Mouse (Mus musculus) ovary, adult 18-20 months (tissue): ENCODE measurements around the gene Cckbr.

Source experiments
- DNase-seq: peaks from one replicate; pipeline ENCODE4 v3.0.0; 2022; ENCODE audit warnings: low spot score, mixed read lengths

Cckbr gene

DNA sequence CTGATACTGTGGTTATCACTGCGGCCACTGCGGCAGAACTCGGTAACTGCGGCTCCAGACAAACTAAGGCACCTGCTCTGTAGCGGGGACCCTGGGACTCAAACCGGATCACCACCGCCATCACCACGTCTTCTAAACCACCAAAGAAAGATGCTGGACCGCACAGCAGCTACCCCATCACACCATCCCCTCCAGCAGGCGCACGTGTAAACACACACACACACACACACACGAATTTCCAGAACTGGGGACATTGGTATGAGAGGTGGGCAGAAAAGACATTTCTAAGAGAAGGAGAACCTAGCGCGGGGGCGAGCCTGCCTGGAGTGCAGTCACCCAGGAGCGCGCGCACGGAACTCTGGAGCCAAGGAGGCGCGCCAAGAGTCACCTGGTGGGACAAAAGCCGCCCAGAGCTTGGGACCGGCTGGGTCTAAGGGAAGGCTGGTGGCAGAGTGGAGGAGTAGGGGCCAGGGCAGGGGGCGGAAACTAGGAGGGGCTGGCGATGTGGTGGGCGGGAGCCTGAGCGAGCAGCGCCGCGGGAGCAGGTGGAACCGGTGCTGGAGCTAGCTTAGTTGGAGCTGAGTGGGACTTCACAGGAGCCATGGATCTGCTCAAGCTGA, at the start of gene Cckbr:
TSS of gene Cckbr (plus strand) at position 308 of the 620 bp plus-strand sequence.
- DNase-seq = no peak

GRCm38 (mm10) chr7:105380329-105380728, 45.2 kb upstream of the Cckbr start:
- no peak for DNase-seq

- no peak for DNase-seq
Measured at GRCm38 (mm10) chr7:105387696-105388095, 37.8 kb upstream of the Cckbr start.

DNA sequence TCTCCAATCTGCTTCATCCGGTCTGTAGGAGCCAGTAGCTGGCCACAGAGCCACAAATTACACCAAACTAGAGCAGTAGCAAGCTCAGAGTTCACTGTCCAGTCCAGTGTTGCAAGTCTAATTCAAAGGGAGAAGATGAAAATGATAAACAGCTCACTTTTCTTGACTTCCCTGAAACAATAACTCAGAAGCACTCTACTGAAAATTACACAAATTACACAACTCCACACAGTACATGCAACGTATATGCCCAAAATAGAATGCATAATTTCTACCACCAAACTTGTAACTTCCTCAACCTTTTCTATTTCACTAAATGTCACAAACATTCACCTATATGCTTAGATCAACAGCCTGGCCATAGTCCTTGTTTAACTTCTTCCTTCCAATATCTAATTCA, 35.3 kb upstream of the Cckbr start:
- no peak for DNase-seq

GRCm38 (mm10) chr7:105394606-105395005, 30.9 kb upstream of the Cckbr start:
- no peak for DNase-seq

DNA sequence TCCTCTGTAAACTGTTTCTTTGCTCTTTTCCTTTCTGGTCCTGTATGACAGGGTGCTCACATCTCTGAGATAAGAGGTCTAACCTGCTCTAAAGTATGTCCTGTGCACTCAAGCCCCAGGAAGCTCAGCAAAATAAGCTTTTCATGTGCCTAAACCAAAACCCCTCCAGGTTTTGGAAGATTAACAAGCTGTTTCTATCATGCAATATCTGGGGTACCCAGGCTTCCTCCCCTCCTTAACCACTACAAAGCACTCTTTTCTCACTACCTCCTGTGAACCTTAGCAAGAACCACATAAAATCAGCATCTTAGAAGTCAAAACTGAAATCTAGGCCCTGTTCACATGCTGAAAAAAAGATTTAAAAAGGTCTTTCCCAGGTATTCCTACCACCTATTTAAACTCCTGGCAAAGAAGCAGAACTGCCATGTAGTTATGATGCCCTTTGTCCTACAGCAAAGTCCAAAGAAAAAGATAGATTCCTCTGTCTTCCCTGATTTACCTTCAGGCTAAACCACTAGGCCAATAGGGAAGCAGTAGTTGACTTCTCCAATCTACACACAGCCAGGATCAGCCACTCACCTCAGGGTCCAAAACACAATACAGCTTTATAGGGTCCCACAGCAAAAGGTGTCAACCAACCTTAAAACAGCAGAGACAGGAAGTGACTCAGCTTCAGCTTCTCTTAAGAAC, 30.3 kb upstream of the Cckbr start:
- DNase-seq = no peak

DNA sequence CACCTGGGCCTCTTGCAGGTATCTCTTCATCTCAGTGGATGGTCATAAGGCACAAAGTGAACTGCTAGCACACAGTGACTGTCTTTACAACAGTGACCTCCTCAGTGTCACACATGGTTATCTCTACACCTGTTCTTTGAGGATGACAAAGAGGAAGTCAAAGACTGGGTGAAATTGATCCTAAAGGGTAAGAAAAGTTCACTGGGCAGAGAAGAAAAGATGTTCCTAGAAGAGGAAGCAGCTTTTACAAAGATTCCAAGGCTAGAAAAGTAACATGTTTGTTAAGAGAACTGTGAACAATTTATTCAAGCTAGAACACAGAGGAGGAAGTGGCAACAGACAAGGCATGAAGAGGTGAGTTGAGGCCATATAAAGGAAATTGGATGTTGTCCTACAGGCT, 29.4 kb upstream of the Cckbr start:
- DNase-seq = no peak

DNA sequence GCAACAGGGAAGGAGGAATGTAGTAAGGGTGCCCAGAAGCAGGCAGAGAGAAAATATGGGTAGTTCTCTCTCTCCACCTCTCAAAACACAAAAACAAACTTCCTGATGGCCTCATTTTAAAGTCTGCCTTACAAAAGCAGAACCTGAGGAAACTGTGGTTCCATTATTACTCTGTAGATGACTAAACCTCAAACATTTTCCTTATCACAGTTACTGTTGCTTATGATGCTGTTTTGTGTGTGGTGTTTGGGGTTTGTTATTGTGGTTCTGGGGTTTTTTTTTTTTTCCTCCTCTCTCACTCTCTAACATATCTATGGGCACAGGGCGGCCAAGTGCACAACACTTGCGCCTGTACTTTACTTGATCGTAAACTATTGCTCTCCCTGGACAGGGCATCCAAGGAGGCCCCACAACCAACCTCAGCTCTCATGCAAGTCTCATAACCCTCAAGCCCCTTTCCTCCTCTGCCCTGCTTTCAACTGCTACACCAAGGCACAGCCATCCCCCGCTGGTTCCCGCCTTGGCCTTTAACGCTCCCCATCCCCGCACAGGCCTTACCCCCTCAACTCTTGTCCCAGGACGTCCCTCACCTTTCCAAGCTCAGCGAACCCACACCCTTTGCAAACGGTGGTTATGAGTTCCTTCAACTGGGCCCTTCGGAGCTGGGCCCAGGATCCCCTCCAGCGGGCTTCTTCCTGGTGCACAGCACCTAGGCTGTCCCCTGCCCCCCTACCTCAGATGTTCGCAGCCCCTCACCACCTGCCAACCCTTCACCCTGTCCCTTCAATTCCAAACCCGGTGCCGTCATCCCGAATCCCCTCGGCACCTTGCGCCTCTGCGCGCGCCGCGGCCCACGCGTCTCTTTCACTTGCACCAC, 26.2 kb upstream of the Cckbr start:
- DNase-seq = no peak

DNA sequence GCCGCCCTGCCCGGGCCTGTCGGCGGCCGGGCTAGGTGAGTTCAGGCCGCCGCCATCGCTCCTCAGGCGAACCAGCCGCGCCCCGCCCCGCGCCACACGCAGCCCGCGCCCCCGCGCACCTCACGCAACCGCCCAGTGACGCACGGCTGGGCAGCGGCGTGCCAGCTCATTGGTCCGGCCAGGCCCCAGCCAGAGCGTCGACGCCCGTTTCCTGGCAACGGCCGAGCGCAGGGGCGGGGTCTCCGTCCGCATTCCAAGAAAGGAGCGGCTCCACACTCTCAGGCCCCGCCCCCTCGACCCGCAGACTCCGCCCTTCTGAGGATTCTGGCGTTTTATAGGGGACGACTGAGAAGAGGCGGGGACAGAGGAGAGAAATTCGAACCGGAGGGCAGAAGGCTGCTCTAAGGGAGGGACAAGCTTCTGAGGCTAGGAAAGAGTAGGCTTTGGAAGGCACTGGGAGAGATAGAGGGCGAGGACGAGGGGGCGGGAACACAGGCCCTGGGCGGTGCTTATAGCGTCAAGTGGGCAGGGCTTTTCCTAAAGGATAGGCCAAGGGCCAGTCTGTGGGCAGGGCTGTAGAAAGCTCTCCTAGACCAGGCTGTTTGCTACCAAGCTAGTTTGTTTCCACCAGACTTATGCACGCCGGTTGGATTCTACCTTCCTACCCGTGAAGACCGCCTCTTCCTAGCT, 25.5 kb upstream of the Cckbr start, which contains the start of gene Fam160a2:
TSS of gene Fam160a2 (minus strand) at position 120 of the 690 bp plus-strand sequence.
- DNase-seq = peak; percentile 99

DNA sequence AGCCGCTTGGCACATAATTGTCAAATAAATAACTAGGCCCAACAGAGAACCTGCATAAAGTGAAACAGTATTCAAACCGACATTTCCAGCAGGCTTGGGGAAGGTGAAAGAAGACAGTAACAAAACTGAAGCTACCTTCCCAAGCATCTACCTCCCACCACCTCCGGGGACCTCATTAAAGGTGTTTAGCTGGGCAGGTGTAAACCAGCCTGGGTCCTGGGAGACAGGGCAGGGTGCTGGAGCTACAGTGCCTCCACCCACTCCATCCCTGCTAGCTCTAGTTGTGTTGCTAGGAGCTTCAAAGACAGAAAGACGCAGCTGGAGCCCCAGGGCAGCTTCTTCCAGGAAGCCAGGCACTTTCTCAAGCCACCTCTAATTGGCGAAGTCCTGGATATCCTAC, 21.3 kb upstream of the Cckbr start, which contains the start of gene Cnga4:
TSS of gene Cnga4 (plus strand) at position 301 of the 400 bp plus-strand sequence.
- DNase-seq = no peak

DNA sequence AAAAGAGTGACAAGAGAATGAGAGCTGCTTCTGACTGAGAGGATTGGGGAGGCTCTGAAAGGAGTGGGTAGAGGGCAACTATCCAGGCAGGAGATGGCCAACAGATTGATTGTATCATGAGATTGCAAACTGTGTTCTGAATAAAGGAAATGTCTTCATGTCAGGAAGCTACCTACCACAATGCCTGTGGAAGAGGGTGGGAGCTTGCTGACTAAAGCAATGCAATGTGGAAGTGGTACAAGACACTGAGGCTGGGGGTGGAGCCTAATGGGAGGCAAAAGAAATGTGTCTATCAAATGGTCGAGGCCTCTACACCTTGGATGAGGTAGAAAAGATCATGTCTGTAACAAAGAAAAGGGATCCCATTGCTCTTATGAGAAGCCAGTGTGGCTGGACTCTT, 19.2 kb upstream of the Cckbr start:
- DNase-seq = no peak

DNA sequence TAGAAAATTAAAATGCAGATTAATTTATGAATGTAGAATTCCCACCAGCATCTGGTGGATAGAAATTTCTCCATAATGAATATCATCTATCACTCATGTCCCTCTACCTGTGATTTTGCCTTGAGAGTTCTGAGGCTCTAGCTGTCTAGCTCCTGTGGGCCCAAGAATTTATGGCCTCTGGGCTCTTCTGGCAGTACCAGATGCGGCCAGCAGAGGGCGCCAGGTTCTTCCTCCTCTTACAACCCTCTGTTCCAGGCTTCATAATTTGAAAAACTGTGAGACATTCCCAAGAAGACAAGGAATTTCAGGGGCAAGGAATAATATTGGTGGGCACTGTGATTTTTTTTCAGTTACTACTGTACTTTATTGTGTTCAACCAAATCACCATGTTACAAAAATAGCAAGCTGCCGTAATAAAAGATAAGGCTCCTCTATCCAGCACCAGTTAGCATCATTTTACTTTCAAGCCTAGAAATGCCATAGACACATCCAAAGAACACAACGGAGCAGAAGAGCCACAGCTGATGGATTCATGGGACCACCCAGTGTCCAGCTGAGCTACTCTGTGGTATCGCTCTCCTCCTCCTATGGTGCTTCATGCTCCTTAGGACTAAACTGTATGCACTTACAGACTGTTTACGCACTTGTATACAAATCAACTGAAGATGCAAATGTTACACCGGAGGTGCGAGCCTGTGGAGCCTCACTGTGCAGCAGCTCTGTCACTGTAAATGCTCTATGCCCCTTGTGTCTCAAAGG, 13.5 kb upstream of the Cckbr start:
- peak; percentile 20 for DNase-seq

GRCm38 (mm10) chr7:105414385-105414784, 11.1 kb upstream of the Cckbr start:
- no peak for DNase-seq

- DNase-seq = no peak
Measured at GRCm38 (mm10) chr7:105416529-105416928, 9.0 kb upstream of the Cckbr start.

DNA sequence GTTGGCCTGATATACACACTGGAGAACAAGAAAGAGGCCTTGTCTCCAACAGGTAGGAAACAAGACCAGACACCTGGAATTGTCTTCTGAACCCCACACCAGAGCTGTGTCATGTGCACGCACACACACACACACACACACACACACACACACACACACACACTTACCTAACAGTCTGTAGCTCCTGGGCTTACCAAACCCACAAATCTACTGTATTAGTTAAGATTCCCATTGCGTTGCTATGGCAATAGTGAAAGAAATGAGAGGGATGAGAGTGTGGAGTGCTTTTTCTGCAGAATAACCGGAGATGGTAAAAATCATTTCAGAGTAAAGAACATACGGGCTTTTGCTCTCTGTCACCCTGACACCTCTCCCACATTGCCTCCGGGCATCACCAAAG, 7.4 kb upstream of the Cckbr start:
- DNase-seq = no peak

DNA sequence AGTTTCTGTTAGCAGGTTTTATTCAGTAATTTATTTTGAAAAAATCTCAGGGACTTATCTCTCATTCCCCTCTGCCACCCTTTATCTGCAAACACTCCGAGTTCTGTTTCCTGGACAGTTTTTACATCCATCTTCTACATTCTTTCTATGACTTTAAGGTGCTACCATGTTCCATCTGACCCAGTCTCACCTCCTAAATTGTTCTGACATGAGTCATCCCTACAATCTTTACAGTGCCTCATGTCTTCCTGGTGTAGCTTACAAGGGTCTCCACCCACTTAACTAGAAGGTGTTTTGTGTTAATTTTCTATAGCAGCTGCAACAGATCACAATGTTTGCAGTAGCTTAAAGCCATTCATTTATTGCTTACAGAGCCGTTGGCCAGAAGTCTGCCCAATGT, 4.6 kb upstream of the Cckbr start:
- no peak for DNase-seq

- DNase-seq = no peak
Measured at GRCm38 (mm10) chr7:105424368-105424767, 1.2 kb upstream of the Cckbr start.

- DNase-seq = no peak
Measured at GRCm38 (mm10) chr7:105426051-105426450, 520 bp downstream of the Cckbr start.

DNA sequence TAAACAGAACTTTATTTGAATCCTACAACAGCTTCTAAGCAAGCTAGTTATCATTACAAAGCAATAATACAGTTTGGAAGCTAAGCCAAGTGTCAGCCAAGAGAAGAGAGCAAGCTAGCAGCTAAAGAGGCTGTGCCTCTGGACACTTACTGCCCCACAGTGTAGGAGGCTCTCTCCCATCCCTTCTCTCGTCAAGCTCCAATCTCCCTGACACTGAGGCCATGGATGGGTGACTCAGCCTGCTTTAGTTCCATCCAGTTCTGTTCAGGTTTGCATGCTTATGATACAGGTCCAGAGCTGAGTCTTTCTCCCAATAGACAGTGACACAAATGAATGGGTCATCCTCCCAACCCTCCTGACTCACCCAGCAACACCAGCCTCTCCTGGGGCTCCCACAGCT, 6.5 kb downstream of the Cckbr start:
- no peak for DNase-seq

DNA sequence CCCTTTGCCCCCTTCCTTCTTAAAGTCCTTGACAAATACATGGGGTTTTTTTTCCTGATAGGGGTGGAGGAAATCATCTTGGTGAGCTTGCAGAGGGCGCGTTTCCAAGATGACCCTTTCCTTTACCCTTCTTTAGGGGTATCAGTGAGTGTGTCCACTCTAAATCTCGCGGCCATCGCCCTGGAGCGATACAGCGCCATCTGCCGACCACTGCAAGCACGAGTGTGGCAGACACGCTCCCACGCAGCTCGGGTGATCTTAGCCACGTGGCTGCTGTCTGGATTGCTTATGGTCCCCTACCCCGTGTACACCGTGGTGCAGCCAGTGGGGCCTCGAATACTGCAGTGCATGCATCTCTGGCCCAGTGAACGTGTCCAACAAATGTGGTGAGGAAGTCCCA, 8.3 kb downstream of the Cckbr start:
- DNase-seq = no peak

GRCm38 (mm10) chr7:105434798-105435197, 9.3 kb downstream of the Cckbr start:
- no peak for DNase-seq
